Mouse (Mus musculus) CH12.LX (cell line): ENCODE measurements at regions not wholly inside any gene's neighbourhood (a gene's known extent, or its start where the extent isn't known, plus 50 kb on each side); places are given as distances from the start of the nearest gene placed in this dataset.

Experiments
- DNase-seq: peaks from one replicate; pipeline ENCODE4 v3.0.0-alpha.2; 2013; ENCODE audit errors: extremely low read depth
- H3K27ac ChIP-seq: 2 replicates; pipeline ENCODE4 v1.5.1; 2012; ENCODE audit warnings: low read depth, mild to moderate bottlenecking, control low read depth, moderate library complexity; ENCODE audit not compliant: insufficient read depth
- H3K27me3 ChIP-seq: replicated peaks from 2 replicates; pipeline ENCODE3; 2012; ENCODE audit warnings: inconsistent platforms
- H3K36me3 ChIP-seq, 2 experiments: replicated peaks in 1 of 2; 2 replicates each; pipeline versions ENCODE3 to v1.6.1; 2012; ENCODE audit warnings: inconsistent platforms in 1 of 2, low read length in 1 of 2, mild to moderate bottlenecking in 1 of 2, mixed read lengths in 1 of 2, moderate library complexity in 1 of 2; ENCODE audit not compliant: control insufficient read depth in 1 of 2, insufficient read depth in 1 of 2
- H3K4me1 ChIP-seq, 2 experiments: 2 replicates each; pipeline ENCODE4 v1.6.1; 2012; ENCODE audit warnings: inconsistent platforms in 1 of 2, moderate library complexity in 1 of 2; ENCODE audit not compliant: insufficient read depth in 2 of 2, control insufficient read depth in 1 of 2
- H3K4me2 ChIP-seq: 2 replicates; pipeline ENCODE4 v1.6.1; 2012; ENCODE audit warnings: low read depth, mild to moderate bottlenecking, control low read depth; ENCODE audit not compliant: poor library complexity, insufficient read depth, severe bottlenecking
- H3K4me3 ChIP-seq, 3 experiments: fragments of 150-350 bp in 1 of 3; sonication (generic) in 1 of 3; replicated peaks in 1 of 3; 2 replicates each; pipeline versions ENCODE3 to v1.5.1; 2011 to 2012; ENCODE audit warnings: low read depth in 2 of 3, low read length in 2 of 3, mild to moderate bottlenecking in 2 of 3, moderate library complexity in 2 of 3, control low read depth in 1 of 3, improper control_type of control experiment in 1 of 3, inconsistent platforms in 1 of 3, mixed read lengths in 1 of 3; ENCODE audit not compliant: poor library complexity in 1 of 3
- H3K79me2 ChIP-seq: replicated peaks from 2 replicates; pipeline ENCODE4 v1.6.1; 2012; ENCODE audit warnings: mild to moderate bottlenecking, moderate library complexity; ENCODE audit not compliant: control insufficient read depth, poor library complexity, insufficient read depth, severe bottlenecking; ENCODE audit errors: extremely low read depth
- H3K9ac ChIP-seq: 2 replicates; pipeline ENCODE4 v1.6.1; 2012; ENCODE audit warnings: low read depth, mild to moderate bottlenecking, control low read depth, moderate library complexity; ENCODE audit not compliant: insufficient read depth
- H3K9me3 ChIP-seq: replicated peaks from 2 replicates; pipeline ENCODE3; 2012; ENCODE audit warnings: low read length, inconsistent platforms, mixed read lengths
- CHD1 ChIP-seq: IDR thresholded peaks from 2 replicates; pipeline ENCODE4 v1.6.1; 2012; ENCODE audit warnings: low read depth, low read length, improper control_type of control experiment, inconsistent platforms
- E2F4 ChIP-seq: IDR thresholded peaks from 2 replicates; pipeline ENCODE4 v1.6.1; 2011; ENCODE audit warnings: low read depth, low read length, improper control_type of control experiment; ENCODE audit not compliant: insufficient replicate concordance
- EP300 ChIP-seq: IDR thresholded peaks from 2 replicates; pipeline ENCODE4 v1.6.1; 2011; ENCODE audit warnings: low read length, improper control_type of control experiment
- ETS1 ChIP-seq: conservative IDR thresholded peaks from 2 replicates; pipeline ENCODE4 v1.6.1; 2012; ENCODE audit warnings: low read depth, mild to moderate bottlenecking, inconsistent platforms, low read length, improper control_type of control experiment, moderate library complexity
- GABPA ChIP-seq: IDR thresholded peaks from 2 replicates; pipeline ENCODE4 v1.6.1; 2012; ENCODE audit warnings: low read depth, low read length, improper control_type of control experiment, inconsistent platforms; ENCODE audit not compliant: insufficient replicate concordance
- HCFC1 ChIP-seq: IDR thresholded peaks from 2 replicates; pipeline ENCODE4 v1.6.1; 2012; ENCODE audit warnings: low read depth, mild to moderate bottlenecking, inconsistent platforms, low read length, improper control_type of control experiment
- KAT2A ChIP-seq: IDR thresholded peaks from 2 replicates; pipeline ENCODE4 v1.6.1; 2012; ENCODE audit warnings: low read length, improper control_type of control experiment, inconsistent platforms; ENCODE audit not compliant: insufficient replicate concordance
- MAX ChIP-seq: IDR thresholded peaks from 2 replicates; pipeline ENCODE4 v1.6.1; 2011; ENCODE audit warnings: low read length, improper control_type of control experiment
- MEF2A ChIP-seq: IDR thresholded peaks from 2 replicates; pipeline ENCODE4 v1.6.1; 2014; ENCODE audit warnings: low read depth, mild to moderate bottlenecking, inconsistent platforms, low read length, improper control_type of control experiment, borderline replicate concordance
- MXI1 ChIP-seq: IDR thresholded peaks from 2 replicates; pipeline ENCODE4 v1.6.1; 2011; ENCODE audit warnings: mild to moderate bottlenecking, low read depth, low read length, improper control_type of control experiment
- MYC ChIP-seq: IDR thresholded peaks from 2 replicates; pipeline ENCODE4 v1.6.1; 2011; ENCODE audit warnings: low read depth, mild to moderate bottlenecking, improper control_type of control experiment, low read length
- NRF1 ChIP-seq: IDR thresholded peaks from 2 replicates; pipeline ENCODE4 v1.6.1; 2014; ENCODE audit warnings: low read depth, mild to moderate bottlenecking, inconsistent platforms, low read length, improper control_type of control experiment, moderate library complexity
- RCOR1 ChIP-seq: conservative IDR thresholded peaks from 2 replicates; pipeline ENCODE4 v1.6.1; 2012; ENCODE audit warnings: low read depth, mild to moderate bottlenecking, inconsistent platforms, low read length, improper control_type of control experiment
- SIN3A ChIP-seq: IDR thresholded peaks from 2 replicates; pipeline ENCODE4 v1.6.1; 2012; ENCODE audit warnings: low read length, improper control_type of control experiment, inconsistent platforms
- SMC3 ChIP-seq: IDR thresholded peaks from 2 replicates; pipeline ENCODE4 v1.6.1; 2011; ENCODE audit warnings: low read depth, low read length, improper control_type of control experiment
- TBP ChIP-seq: conservative IDR thresholded peaks from 2 replicates; pipeline ENCODE4 v1.6.1; 2011; ENCODE audit warnings: low read depth, low read length, improper control_type of control experiment
- UBTF ChIP-seq: IDR thresholded peaks from 2 replicates; pipeline ENCODE4 v1.6.1; 2012; ENCODE audit warnings: low read depth, mild to moderate bottlenecking, inconsistent platforms, low read length, improper control_type of control experiment, moderate library complexity
- USF1 ChIP-seq: IDR thresholded peaks from 2 replicates; pipeline ENCODE4 v1.6.1; 2014; ENCODE audit warnings: low read depth, mild to moderate bottlenecking, inconsistent platforms, low read length, improper control_type of control experiment
- USF2 ChIP-seq: conservative IDR thresholded peaks from 2 replicates; pipeline ENCODE4 v1.6.1; 2011; ENCODE audit warnings: low read depth, low read length, improper control_type of control experiment
- ZC3H11A ChIP-seq: IDR thresholded peaks from 2 replicates; pipeline ENCODE4 v1.6.1; 2012; ENCODE audit warnings: low read depth, mild to moderate bottlenecking, inconsistent platforms, low read length, improper control_type of control experiment
- ZMIZ1 ChIP-seq: IDR thresholded peaks from 2 replicates; pipeline ENCODE4 v1.6.1; 2012; ENCODE audit warnings: low read depth, mild to moderate bottlenecking, inconsistent platforms, low read length, improper control_type of control experiment
- dilution Hi-C: fragments of 300-500 bp; cut with MboI; formaldehyde crosslinking; loops from 2 replicates; pipeline ENCODE4 v1.14.3; 2020; ENCODE audit warnings: low sequenced_read_pairs; ENCODE audit not compliant: extremely low pct_unique_long_range_greater_than_20kb, extremely low pct_ligation_motif_present
- in situ Hi-C: fragments of 300-500 bp; cut with MboI; formaldehyde crosslinking; loops from 3 replicates; pipeline ENCODE4 v1.14.3; 2019; ENCODE audit warnings: low sequenced_read_pairs, low pct_ligation_motif_present, low pct_unique_long_range_greater_than_20kb, mixed read lengths

DNA sequence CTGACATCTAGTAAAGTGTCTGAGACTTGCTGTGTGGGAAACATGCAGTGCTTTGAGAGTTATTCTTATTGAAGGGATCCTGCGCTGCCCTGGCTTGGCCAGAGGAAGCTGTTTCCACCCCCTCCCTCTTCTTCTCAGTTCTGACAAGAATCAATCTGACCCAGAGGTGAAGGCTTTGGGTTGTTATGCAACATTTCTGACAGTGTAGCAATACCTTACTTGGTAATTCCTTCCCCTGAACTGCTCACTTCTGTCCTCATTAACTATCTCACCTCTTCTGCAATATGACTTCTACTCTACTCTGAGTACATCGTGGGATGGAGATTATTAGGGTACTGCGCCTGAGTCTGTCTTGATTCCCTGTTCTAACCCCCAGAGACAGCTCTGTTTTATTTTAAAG lies 586.8 kb upstream of the Nrsn1 start:
- Histone ChIP-seq H3K79me2 (no peaks in the 10 kb centered on the region), H3K4me2 (no peak overlapping the region), H3K36me3 (no peaks in the 10 kb centered on the region), H3K9me3 (no peaks in the 10 kb centered on the region), H3K27ac (no peak overlapping the region), H3K27me3 (no peaks in the 10 kb centered on the region), H3K4me3 (no peak overlapping the region), H3K9ac (no peak overlapping the region), H3K4me1 (no peaks in the 10 kb centered on the region)
- TF ChIP-seq MYC, result no peak
- no peak for TF ChIP-seq RCOR1
- no peak for TF ChIP-seq USF2
- DNase-seq, result no peak
- dilution Hi-C loops, result no loop called here
- in situ Hi-C loops, result no loop called here

DNA sequence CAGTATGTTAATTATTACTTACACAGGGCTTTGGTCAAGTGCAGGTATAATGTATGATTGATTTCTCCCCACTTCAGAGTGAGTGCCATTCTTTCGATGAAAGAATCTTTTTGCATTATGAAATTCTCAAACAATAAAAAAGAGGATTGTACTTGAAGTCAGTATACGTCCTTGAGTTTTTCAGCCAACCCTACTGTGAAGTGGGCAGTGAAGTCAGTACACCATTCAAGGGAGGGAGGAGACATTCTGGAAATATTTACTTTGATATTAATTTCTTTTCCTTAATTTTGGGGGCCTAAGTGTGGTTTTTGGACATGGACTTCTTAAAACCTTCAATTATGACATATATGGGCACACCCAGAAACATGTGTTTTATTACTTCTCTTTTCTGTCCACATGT lies 586.2 kb upstream of the Nrsn1 start:
- H3K9me3 ChIP-seq, result no peaks in the 10 kb centered on the region
- H3K27me3 ChIP-seq, result no peaks in the 10 kb centered on the region
- H3K4me2 ChIP-seq, result no peak overlapping the region
- H3K27ac ChIP-seq, result no peak overlapping the region
- H3K9ac ChIP-seq, result no peak overlapping the region
- dilution Hi-C loops (no loop called here), in situ Hi-C loops (no loop called here)
- H3K79me2 ChIP-seq, result no peaks in the 10 kb centered on the region
- no peaks in the 10 kb centered on the region for H3K4me1 ChIP-seq
- no peak overlapping the region for H3K4me3 ChIP-seq
- TF ChIP-seq SIN3A (no peak), E2F4 (no peak), MYC (no peak), CHD1 (no peak), KAT2A (no peak), MXI1 (no peak), MAX (no peak), USF1 (no peak), ETS1 (no peak), HCFC1 (no peak), GABPA (no peak), SMC3 (no peak), UBTF (no peak), NRF1 (no peak), MEF2A (no peak), ZC3H11A (no peak), ZMIZ1 (no peak), TBP (no peak), USF2 (no peak), EP300 (no peak)
- TF ChIP-seq, all 38 proteins: peak for 0
- no peak for DNase-seq
- H3K36me3 ChIP-seq, result no peaks in the 10 kb centered on the region
